Mouse (Mus musculus): ENCODE measurements around the gene Zbtb39. TPM values are rescaled to one million over a fixed set of nuclear protein-coding genes. Genes with fewer than 3 reads are reported as not detected.

Gene Zbtb39
- total and polyA plus RNA-seq, 3 experiments: 5.1 to 11.0 TPM; not detected in 1

GRCm38 (mm10) chr10:127698966-127699365, 40.4 kb upstream of the Zbtb39 start:
- TF ChIP-seq MYC (IDR thresholded peaks at IDR 0.05; ENCODE audit: low read depth, low read length): no peak
- TF ChIP-seq POLR2AphosphoS2 (IDR thresholded peaks at IDR 0.05; ENCODE audit: low read length): no peak
- TF ChIP-seq RCOR1 (IDR thresholded peaks at IDR 0.05; ENCODE audit: low read depth, low read length): no peak
- TF ChIP-seq CHD1 (IDR thresholded peaks at IDR 0.05; ENCODE audit: low read depth, low read length): no peak
- no peak for TF ChIP-seq HCFC1 (IDR thresholded peaks at IDR 0.05; ENCODE audit: low read depth, low read length)
- no peak for TF ChIP-seq POLR2AphosphoS5 (IDR thresholded peaks at IDR 0.05; ENCODE audit: borderline replicate concordance, low read depth, low read length)
- TF ChIP-seq POLR2A (IDR thresholded peaks at IDR 0.05; ENCODE audit: control insufficient read depth in 1 of 2, insufficient read depth in 1 of 2, low read depth in 1 of 2, low read length in 2 of 2, poor library complexity in 1 of 2): no peak
- TF ChIP-seq GATA1 (IDR thresholded peaks at IDR 0.05; ENCODE audit: low read depth, low read length): no peak
- no peak for TF ChIP-seq CHD2 (IDR thresholded peaks at IDR 0.05; ENCODE audit: low read length)
- no peak for TF ChIP-seq MEF2A (IDR thresholded peaks at IDR 0.05; ENCODE audit: extremely low read depth, insufficient replicate concordance, low read depth, low read length, poor library complexity, severe bottlenecking)
- TF ChIP-seq MAZ (IDR thresholded peaks at IDR 0.05; ENCODE audit: low read depth, low read length): no peak
- no peak for TF ChIP-seq NELFE (IDR thresholded peaks at IDR 0.05; ENCODE audit: low read depth, low read length)
- TF ChIP-seq BHLHE40 (IDR thresholded peaks at IDR 0.05; ENCODE audit: borderline replicate concordance, low read depth, low read length): no peak
- no peak for TF ChIP-seq SMC3 (IDR thresholded peaks at IDR 0.05; ENCODE audit: low read depth, low read length)
- TF ChIP-seq KAT2A (conservative IDR thresholded peaks at IDR 0.05; ENCODE audit: low read depth, low read length): no peak
- no peak for TF ChIP-seq JUND (IDR thresholded peaks at IDR 0.05; ENCODE audit: low read depth, low read length)
- TF ChIP-seq ZC3H11A (IDR thresholded peaks at IDR 0.05; ENCODE audit: low read depth, low read length): no peak
- TF ChIP-seq ZKSCAN1 (IDR thresholded peaks at IDR 0.05; ENCODE audit: low read depth, low read length): no peak
- no peak for TF ChIP-seq GABPA (IDR thresholded peaks at IDR 0.05; ENCODE audit: low read depth, low read length)
- TF ChIP-seq MAFK (IDR thresholded peaks at IDR 0.05; ENCODE audit: borderline replicate concordance, low read depth, low read length): no peak
- H3K27ac ChIP-seq (ENCODE audit: control insufficient read depth, low read depth, low read length): no peak overlapping the region
- no peaks in the 10 kb centered on the region for H3K4me1 ChIP-seq (ENCODE audit: control insufficient read depth in 1 of 2, insufficient read depth in 2 of 2, low read length in 2 of 2)
- H3K4me3 ChIP-seq (ENCODE audit: control insufficient read depth in 1 of 2, insufficient read depth in 1 of 2, low read depth in 2 of 2, low read length in 2 of 2): no peak overlapping the region
- H3K9ac ChIP-seq (ENCODE audit: control insufficient read depth, low read depth, low read length, poor library complexity, severe bottlenecking): no peak overlapping the region
- H3K36me3 ChIP-seq (ENCODE audit: control insufficient read depth in 1 of 2, insufficient read depth in 2 of 2, low read length in 2 of 2): no peaks in the 10 kb centered on the region; a peak in 1 of 4 replicates
- no peaks in the 10 kb centered on the region for H3K79me2 ChIP-seq (ENCODE audit: control insufficient read depth, insufficient read depth, low read length, poor library complexity)
- no peaks in the 10 kb centered on the region for H3K27me3 ChIP-seq (ENCODE audit: control insufficient read depth in 1 of 2, insufficient read depth in 2 of 2, low read length in 2 of 2)
- no peak for DNase-seq (ENCODE audit: low read depth, low spot score)
- H3K9me3 ChIP-seq (replicated peaks; ENCODE audit: insufficient read depth, low read length): no peaks in the 10 kb centered on the region

GRCm38 (mm10) chr10:127703299-127703698, 36.0 kb upstream of the Zbtb39 start:
- Histone ChIP-seq H3K36me3 (ENCODE audit: control insufficient read depth in 1 of 2, insufficient read depth in 2 of 2, low read length in 2 of 2) (no peaks in the 10 kb centered on the region; a peak in 1 of 4 replicates), H3K4me3 (ENCODE audit: control insufficient read depth in 1 of 2, insufficient read depth in 1 of 2, low read depth in 2 of 2, low read length in 2 of 2) (no peak overlapping the region), H3K4me1 (ENCODE audit: control insufficient read depth in 1 of 2, insufficient read depth in 2 of 2, low read length in 2 of 2) (peaks cover 0 to 7% of the 10 kb centered on the region in 2 experiments; a peak in 3 of 4 replicates), H3K9ac (ENCODE audit: control insufficient read depth, low read depth, low read length, poor library complexity, severe bottlenecking) (no peak overlapping the region), H3K27me3 (ENCODE audit: control insufficient read depth in 1 of 2, insufficient read depth in 2 of 2, low read length in 2 of 2) (no peaks in the 10 kb centered on the region), H3K79me2 (ENCODE audit: control insufficient read depth, insufficient read depth, low read length, poor library complexity) (no peaks in the 10 kb centered on the region), H3K27ac (ENCODE audit: control insufficient read depth, low read depth, low read length) (no peak overlapping the region), H3K9me3 (replicated peaks; ENCODE audit: insufficient read depth, low read length) (no peaks in the 10 kb centered on the region)
- DNase-seq (ENCODE audit: low read depth, low spot score): peak; percentile 44
- TF ChIP-seq E2F4 (IDR thresholded peaks at IDR 0.05; ENCODE audit: borderline replicate concordance, low read depth, low read length): no peak
